Mouse (Mus musculus) testis, postnatal 14 days (tissue): Measurements from ENCODE around the gene Hcar2.

ENCODE experiments used
- DNase-seq: peaks from one replicate; pipeline ENCODE4 v3.0.0; 2021; ENCODE audit warnings: low spot score

The Hcar2 gene

DNA sequence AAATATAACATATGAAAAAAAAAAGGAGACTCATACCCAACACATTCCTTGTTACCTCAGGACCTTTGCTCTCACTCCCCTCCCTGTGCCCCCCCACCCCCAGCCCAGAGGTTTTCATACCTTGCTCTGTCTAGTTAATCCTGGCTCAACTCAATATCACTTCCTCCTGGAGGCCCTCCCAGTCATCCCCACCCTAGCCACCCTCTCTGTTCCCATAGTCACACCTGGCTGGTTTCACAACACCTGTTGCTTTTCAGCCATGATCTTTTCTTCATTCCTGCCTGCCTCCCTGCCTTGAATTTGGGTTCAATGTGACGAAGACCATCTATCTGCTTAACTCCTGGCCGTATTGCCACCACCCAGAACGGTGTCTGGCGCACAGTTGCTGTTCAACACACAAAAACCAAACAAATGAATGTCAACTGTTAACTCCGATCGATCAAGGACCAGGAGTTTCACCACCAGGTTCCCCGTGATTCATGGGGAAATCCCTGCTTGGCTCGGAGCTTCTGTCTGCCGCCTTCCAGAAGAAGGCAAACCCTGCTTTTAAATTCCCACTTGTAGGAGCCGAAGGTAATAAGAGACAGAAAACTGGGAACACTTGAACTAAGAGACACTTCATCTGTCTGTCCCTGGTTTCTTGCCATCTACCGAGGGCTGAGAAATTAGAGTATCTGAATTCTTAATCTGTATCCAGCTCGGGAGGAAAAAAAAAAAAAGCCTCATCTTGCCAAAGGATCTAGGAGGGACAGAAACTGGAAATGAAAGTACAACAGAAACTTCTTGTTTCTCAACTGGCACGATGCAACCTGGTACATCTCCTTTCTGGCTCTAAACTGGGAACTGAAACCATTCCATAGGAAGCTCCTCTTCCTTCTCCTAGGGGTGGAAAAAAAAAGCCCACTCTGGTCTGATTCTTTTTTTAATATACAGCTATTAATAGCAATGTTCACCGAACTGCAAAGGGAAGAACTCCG is 2.6 kb downstream of the Hcar2 start:
- DNase-seq, result no peak

DNA sequence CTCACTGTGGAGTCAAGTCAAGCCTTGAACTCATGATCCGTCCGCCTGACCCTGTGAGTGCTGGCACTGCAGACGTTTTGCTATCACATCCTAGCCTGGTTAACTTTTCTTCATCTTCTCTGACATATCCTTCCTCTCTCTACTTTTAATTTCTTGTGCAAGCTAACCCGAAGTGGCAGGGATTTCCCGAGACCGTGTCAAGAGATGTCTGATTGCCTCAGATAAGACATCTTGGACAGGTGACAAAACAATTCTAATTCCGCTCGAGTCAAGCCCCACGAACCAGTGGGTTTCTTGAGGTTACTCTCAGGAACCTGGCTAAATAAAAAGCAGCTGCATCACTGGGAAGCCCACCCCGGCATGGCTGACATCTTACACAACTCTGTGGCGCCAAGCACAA is 6.5 kb downstream of the Hcar2 start:
- no peak for DNase-seq

DNA sequence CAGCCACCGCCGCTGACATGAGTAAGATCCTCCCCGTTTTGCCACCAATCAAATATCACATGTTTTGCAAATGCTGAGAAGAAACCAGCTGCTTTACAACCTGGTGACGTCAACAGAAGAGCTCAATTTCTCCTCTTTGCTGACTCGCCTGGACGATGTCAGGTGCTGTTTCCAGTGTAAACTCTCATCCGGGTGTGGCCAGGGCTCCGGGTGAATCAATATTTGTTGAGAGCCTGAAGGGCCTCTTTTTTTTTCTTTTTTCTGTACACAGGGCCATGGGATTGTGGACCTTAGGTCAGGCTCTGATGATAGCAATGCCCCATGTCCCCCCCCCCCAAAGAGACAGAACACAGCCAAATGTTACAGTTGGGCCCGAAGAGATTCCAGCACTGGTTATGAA is 10.8 kb downstream of the Hcar2 start:
- no peak for DNase-seq

DNA sequence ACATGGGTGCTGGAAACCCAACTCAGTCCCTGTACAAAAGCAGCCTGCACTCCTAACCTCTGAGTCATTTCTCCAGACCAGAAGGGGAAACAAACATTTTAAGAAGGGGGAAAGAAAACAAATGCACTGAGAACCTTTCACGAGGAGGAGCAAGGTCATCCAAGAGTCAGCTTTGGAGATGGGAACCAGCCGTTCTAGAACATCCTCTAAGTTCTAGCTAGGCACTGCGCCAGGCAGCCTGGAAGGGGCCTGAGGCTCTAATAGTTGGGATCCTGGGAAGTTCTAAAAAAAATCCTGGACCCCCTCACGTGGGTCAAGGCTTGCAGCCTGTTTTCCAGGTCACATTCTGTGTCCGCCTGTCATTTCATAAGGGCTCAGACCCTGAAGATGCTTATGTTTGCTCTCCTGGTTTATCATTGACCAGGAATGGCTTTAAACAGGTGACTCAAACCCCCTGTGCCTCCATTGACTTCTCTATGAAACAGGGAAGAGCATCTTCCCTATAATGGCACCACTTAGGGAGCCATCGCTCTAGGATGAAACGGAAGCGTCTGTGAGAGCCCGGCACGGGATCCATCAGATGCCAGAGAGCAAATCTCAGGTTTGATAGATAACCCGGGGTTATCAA is 11.3 kb downstream of the Hcar2 start:
- no peak for DNase-seq

DNA sequence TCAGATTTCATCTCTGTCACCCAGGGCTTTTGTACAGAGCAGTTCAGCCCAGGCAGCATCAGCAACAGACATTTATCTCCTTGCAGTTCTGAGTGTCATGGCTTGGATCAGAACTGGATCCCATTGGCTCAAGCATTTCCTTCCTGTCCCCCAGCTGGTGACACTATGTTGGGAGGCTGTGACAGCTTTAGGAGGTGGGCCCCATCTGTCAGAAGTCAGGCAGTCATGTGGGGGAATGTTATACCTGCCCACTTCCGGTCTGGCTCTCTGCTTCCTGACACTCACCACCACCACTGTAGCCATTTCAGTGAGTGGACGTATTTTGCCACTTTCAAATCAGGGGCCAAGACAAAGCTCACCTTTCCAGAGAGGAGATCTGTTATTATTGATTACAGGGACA is 13.9 kb downstream of the Hcar2 start:
- no peak for DNase-seq

DNA sequence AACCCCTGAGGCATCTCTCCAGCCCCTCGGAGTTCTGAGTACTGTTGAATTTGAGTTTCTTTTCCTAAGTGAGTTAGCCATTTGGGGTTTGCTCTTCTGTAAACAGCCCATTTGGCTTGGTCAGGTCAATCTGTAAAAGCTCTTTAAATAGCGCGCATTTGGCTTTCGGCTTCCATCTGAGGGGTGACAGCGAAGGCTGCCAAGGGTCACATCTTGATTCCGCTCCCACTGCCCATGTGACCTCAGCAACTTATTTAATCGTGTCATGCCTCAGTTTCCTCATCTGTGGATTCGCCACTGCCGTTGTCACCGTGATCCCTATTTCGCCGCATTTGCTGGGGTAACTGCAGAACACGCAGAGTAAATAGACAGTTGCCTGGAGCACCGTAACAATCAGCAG is 21.0 kb downstream of the Hcar2 start:
- no peak for DNase-seq

- no peak for DNase-seq
Measured at GRCm38 (mm10) chr5:123843816-123844215, 21.5 kb downstream of the Hcar2 start.

DNA sequence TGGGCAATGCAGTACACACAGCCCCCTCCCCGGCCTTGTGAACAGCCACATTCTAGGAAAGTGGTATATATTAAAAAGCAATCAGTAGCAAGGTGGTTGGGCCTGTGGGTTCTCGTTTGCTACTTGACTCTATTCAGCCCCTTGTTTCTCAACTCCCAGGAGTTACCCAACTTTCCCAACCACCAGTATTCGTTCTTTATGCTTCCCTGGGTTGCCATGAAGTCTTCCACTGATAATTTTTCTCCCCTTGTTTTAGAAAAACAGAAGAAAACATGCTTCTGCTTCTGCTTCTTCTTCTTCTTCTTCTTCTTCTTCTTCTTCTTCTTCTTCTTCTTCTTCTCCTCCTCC is 22.4 kb downstream of the Hcar2 start:
- no peak for DNase-seq

DNA sequence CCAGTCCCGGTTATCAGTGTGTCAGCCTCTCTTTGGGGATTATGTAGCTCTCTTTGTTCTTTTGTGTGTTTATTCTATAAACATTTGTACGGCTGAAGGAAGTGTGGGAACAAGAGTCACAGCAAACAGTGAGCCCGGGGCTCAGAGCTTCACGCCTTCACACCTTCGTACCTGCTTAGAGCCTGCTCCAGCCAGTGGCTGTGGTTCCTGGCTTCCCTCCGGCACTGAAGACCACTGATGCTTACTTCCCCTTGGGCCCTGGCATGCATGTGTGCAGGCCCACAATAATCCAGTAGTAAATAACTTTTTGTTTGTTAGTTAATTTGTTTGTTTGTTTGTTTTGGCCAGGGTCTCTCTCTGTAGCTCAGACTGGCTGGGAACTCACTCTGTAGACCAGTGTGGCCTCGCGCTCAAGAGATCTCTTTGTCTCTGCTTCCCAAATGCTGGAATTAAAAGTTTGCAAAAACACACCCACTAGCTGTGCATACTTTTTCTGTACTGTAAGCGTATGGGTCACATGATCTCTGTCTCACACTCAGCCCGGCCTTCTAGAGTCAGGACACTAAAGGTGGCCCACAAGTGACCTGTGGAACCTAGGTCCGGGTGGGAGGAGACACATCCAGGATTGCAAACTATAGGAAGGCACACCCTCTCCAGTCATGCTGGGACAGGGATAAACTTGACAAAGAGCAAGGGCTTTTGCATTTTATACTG is 22.9 kb downstream of the Hcar2 start:
- no peak for DNase-seq

- DNase-seq, result no peak
Measured at GRCm38 (mm10) chr5:123837371-123837770, 27.9 kb downstream of the Hcar2 start.

GRCm38 (mm10) chr5:123834836-123835235 is 30.5 kb downstream of the Hcar2 start:
- no peak for DNase-seq

GRCm38 (mm10) chr5:123832309-123832708 is 33.0 kb downstream of the Hcar2 start:
- DNase-seq, result no peak

DNA sequence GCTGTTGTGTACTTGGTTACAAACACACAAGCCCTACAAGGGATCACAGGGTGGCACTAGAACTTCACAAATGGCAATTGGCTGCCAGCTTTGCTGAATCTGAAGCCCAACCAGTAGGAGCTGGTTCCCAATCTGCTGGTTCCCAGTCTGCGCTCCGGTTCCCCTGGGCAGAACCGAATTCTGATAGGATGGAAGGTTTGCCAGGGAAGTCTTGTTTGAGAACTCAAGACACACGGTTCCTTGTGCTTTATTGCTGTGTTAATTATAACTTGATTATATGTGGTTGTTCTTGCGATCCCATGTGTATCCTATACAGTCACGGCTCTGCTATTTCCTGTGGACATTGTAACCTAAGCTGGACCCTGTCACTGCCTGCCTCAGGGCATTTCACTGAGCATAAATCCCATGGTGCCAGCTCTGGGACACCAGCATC is 37.6 kb downstream of the Hcar2 start:
- no peak for DNase-seq

GRCm38 (mm10) chr5:123822706-123823105 is 42.6 kb downstream of the Hcar2 start:
- no peak for DNase-seq

DNA sequence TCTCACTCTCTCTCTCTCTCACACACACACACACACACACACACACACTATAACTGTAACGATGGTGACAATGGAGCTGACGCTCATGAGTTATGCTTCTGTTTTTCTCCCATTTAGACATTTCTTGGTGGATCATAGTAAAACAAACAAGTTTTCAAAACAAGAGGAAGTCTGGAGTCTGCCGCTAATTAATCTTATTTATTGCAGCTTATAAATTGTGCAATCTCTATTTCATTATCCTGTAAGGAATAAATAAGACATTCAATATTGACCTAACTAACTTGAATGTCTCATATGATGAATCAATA is 44.1 kb downstream of the Hcar2 start:
- DNase-seq, result no peak

- no peak for DNase-seq
Measured at GRCm38 (mm10) chr5:123820501-123821263, 44.6 kb downstream of the Hcar2 start.

- DNase-seq, result no peak
Measured at GRCm38 (mm10) chr5:123818941-123819577, 46.2 kb downstream of the Hcar2 start.

DNA sequence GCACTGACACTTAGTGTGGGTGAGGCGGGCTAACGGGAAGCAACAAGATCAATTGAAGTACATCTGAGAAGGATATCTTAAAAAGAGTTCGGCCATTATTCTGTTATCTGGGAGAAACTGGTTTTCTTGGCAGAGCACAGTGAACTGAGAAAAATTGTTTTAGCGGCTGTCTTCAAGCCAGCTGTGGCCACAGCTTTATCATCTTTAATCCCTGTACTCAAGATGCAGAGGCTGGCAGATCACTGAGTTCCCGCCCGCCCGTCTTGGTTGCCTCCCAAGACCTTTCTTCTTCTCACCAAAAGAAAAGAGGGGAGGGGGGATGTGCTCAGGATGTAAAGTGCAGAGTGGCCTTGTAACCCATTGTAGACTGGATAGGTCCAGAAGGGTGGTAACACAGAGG is 48.4 kb downstream of the Hcar2 start:
- DNase-seq, result peak; percentile 51
